Mouse (Mus musculus): ENCODE data around the gene Brms1l.

The Brms1l gene

GRCm38 (mm10) chr12:55859409-55860349 lies 23.6 kb downstream of the Brms1l start:
- in situ Hi-C loops (cut with MboI; ENCODE audit: low sequenced_read_pairs) = no loop called here

GRCm38 (mm10) chr12:55860631-55861030 lies 24.5 kb downstream of the Brms1l start:
- in situ Hi-C loops (cut with MboI; ENCODE audit: low sequenced_read_pairs) = no loop called here

- in situ Hi-C loops (cut with MboI; ENCODE audit: low sequenced_read_pairs) = no loop called here
These were observed 31.6 kb downstream of the Brms1l start for GRCm38 (mm10) chr12:55867738-55868137.

- in situ Hi-C loops (cut with MboI; ENCODE audit: low sequenced_read_pairs) = no loop called here
These were observed 33.6 kb downstream of the Brms1l start for GRCm38 (mm10) chr12:55869622-55870322.

GRCm38 (mm10) chr12:55885449-55885848 lies 49.3 kb downstream of the Brms1l start:
- in situ Hi-C loops (cut with MboI; ENCODE audit: low sequenced_read_pairs) = no loop called here

- in situ Hi-C loops (cut with MboI; ENCODE audit: low sequenced_read_pairs) = no loop called here
These were observed 52.4 kb downstream of the Brms1l start for GRCm38 (mm10) chr12:55888570-55888969.

- in situ Hi-C loops (cut with MboI; ENCODE audit: low sequenced_read_pairs) = no loop called here
These were observed 68.7 kb downstream of the Brms1l start for GRCm38 (mm10) chr12:55904801-55905200.

GRCm38 (mm10) chr12:55912138-55912537 lies 76.0 kb downstream of the Brms1l start:
- in situ Hi-C loops (cut with MboI; ENCODE audit: low sequenced_read_pairs) = no loop called here

- in situ Hi-C loops (cut with MboI; ENCODE audit: low sequenced_read_pairs) = no loop called here
These were observed 77.1 kb downstream of the Brms1l start for GRCm38 (mm10) chr12:55913201-55913600.

GRCm38 (mm10) chr12:55916250-55916649 lies 80.1 kb downstream of the Brms1l start:
- in situ Hi-C loops (cut with MboI; ENCODE audit: low sequenced_read_pairs) = no loop called here

- in situ Hi-C loops (cut with MboI; ENCODE audit: low sequenced_read_pairs) = no loop called here
These were observed 80.9 kb downstream of the Brms1l start for GRCm38 (mm10) chr12:55917020-55917419.

All from CH12F3 (cell line).